Mouse (Mus musculus) heart, embryonic 14.5 days (tissue): ENCODE measurements around the gene Pi4ka. TPM values are rescaled to one million over a fixed set of nuclear protein-coding genes. Genes with fewer than 3 reads are reported as not detected.
"Not testable (repeated sequence)": the region's sequence is repeated elsewhere in the genome, so short reads cannot be mapped to it uniquely, and the experiment has no call there.

Source experiments
- ATAC-seq: fragments of 200-750 bp; cut with Nextera tagmentation; 2 replicates; pipeline ENCODE4 v1.8.0; 2017; ENCODE audit warnings: low read depth, moderate TSS enrichment; ENCODE audit not compliant: insufficient number of reproducible peaks, insufficient read depth, low FRiP score
- H3K27ac ChIP-seq, 2 experiments: fragments of 200-500 bp in 1 of 2; fragments of 300-500 bp in 1 of 2; sonication (generic) in 1 of 2; replicated peaks in 1 of 2; 2 replicates each; pipeline ENCODE4 v1.5.1; 2012 to 2014; ENCODE audit warnings: low read depth in 2 of 2, low read length in 2 of 2, control low read depth in 1 of 2, mild to moderate bottlenecking in 1 of 2, mixed read lengths in 1 of 2; ENCODE audit not compliant: control insufficient read depth in 1 of 2, insufficient read depth in 1 of 2
- H3K27me3 ChIP-seq: fragments of 300-500 bp; sonication (generic); 2 replicates; pipeline ENCODE4 v1.6.1; 2014; ENCODE audit warnings: mild to moderate bottlenecking, low read length, control low read depth; ENCODE audit not compliant: control insufficient read depth, insufficient read depth
- H3K36me3 ChIP-seq: fragments of 300-500 bp; sonication (generic); 2 replicates; pipeline ENCODE4 v1.6.1; 2014; ENCODE audit warnings: mild to moderate bottlenecking, control low read depth, low read length, mixed read lengths; ENCODE audit not compliant: control insufficient read depth, insufficient read depth
- H3K4me1 ChIP-seq, 2 experiments: fragments of 200-500 bp in 1 of 2; fragments of 300-500 bp in 1 of 2; sonication (generic) in 1 of 2; 2 replicates each; pipeline ENCODE4 v1.6.1; 2012 to 2014; ENCODE audit warnings: low read length in 2 of 2, control low read depth in 1 of 2, mixed read lengths in 1 of 2; ENCODE audit not compliant: control insufficient read depth in 2 of 2, insufficient read depth in 2 of 2
- H3K4me2 ChIP-seq: fragments of 300-500 bp; sonication (generic); 2 replicates; pipeline ENCODE4 v1.6.1; 2014; ENCODE audit warnings: mild to moderate bottlenecking, low read length
- H3K4me3 ChIP-seq, 2 experiments: fragments of 200-500 bp in 1 of 2; fragments of 300-500 bp in 1 of 2; sonication (generic) in 1 of 2; 2 replicates each; pipeline ENCODE4 v1.5.1; 2012 to 2014; ENCODE audit warnings: low read length in 2 of 2, mild to moderate bottlenecking in 2 of 2, control low read depth in 1 of 2, low read depth in 1 of 2, moderate library complexity in 1 of 2; ENCODE audit not compliant: control insufficient read depth in 1 of 2, insufficient read depth in 1 of 2
- H3K9ac ChIP-seq: fragments of 300-500 bp; sonication (generic); 2 replicates; pipeline ENCODE4 v1.6.1; 2014; ENCODE audit warnings: mild to moderate bottlenecking, low read length
- H3K9me3 ChIP-seq: fragments of 300-500 bp; sonication (generic); 2 replicates; pipeline ENCODE4 v1.6.1; 2016; ENCODE audit warnings: low read length, control low read depth; ENCODE audit not compliant: control insufficient read depth
- WGBS: fragments of 180-500 bp; shearing (Covaris S2); extraction: QIAGEN DNeasy Blood & Tissue Kit; methylation state at CpG from one replicate; pipeline ENCODE4 v1.1.7; 2014; 5-methylcytosine and 5-hydroxymethylcytosine counted together
- polyA plus RNA-seq: library from polyadenylated mRNA; unstranded; fragments of >200 nt; fragmentation: Nextera tagmentation; extraction: Ambion mirVana; gene quantifications from 2 replicates; pipeline ENCODE4 v1.2.1, GENCODE M21; 2014

Gene Pi4ka
- polyA plus RNA-seq, 1 experiment from 2014 or later: 40.5 TPM

GRCm38 (mm10) chr16:17231523-17231922 is 174.6 kb downstream of the Pi4ka start:
- H3K4me3 ChIP-seq, H3K27me3 ChIP-seq, H3K27ac ChIP-seq, H3K36me3 ChIP-seq, H3K9ac ChIP-seq, H3K9me3 ChIP-seq, ATAC-seq, H3K4me2 ChIP-seq: not testable (repeated sequence)
- peaks cover 19 to 22% of the 10 kb centered on the region in 2 experiments for H3K4me1 ChIP-seq
- 84% methylated on average over 2 of the region's 2 CpGs for WGBS

Other genes with a start within 250 kb of the Pi4ka start
- gene Ube2l3, start 203.7 kb downstream of the Pi4ka start, polyA plus RNA-seq: 276 and 285 TPM in 2 replicates
- gene Rimbp3, start 197.7 kb downstream of the Pi4ka start, polyA plus RNA-seq: 0.15 and 0.20 TPM in 2 replicates
- 2.7 and 3.0 TPM in 2 replicates for gene Hic2, start 172.7 kb downstream of the Pi4ka start, polyA plus RNA-seq
- gene Tmem191c, start 130.2 kb downstream of the Pi4ka start, polyA plus RNA-seq: 7.2 and 7.3 TPM in 2 replicates
- gene Serpind1, start 74.9 kb downstream of the Pi4ka start, polyA plus RNA-seq: 0.66 and 0.75 TPM in 2 replicates
- 5.0 and 5.6 TPM in 2 replicates for gene Snap29, start 328 bp downstream of the Pi4ka start, polyA plus RNA-seq
- 31.9 and 40.7 TPM in 2 replicates for gene Crkl, start 45.7 kb upstream of the Pi4ka start, polyA plus RNA-seq
- gene Aifm3, start 83.3 kb upstream of the Pi4ka start, polyA plus RNA-seq: 0.89 and 1.6 TPM in 2 replicates
- 47.8 and 48.6 TPM in 2 replicates for gene Lztr1, start 102.4 kb upstream of the Pi4ka start, polyA plus RNA-seq
- 26.2 and 27.1 TPM in 2 replicates for gene Thap7, start 124.8 kb upstream of the Pi4ka start, polyA plus RNA-seq
- 0.20 and 0.22 TPM in 2 replicates for gene Lrrc74b, start 154.9 kb upstream of the Pi4ka start, polyA plus RNA-seq
- gene P2rx6, start 155.6 kb upstream of the Pi4ka start, polyA plus RNA-seq: 0.65 and 0.67 TPM in 2 replicates
- gene Slc7a4, start 176.9 kb upstream of the Pi4ka start, polyA plus RNA-seq: 10.9 and 12.8 TPM in 2 replicates
- gene Smpd4, start 213.0 kb upstream of the Pi4ka start, polyA plus RNA-seq: 22.7 and 23.7 TPM in 2 replicates
- 2.9 and 4.5 TPM in 2 replicates for gene Ccdc74a, start 240.2 kb upstream of the Pi4ka start, polyA plus RNA-seq